Mouse (Mus musculus): ENCODE measurements around the gene Dcaf15.

GRCm38 (mm10) chr8:84070241-84070640 is 34.3 kb downstream of the Dcaf15 start:
- TF ChIP-seq CTCF (IDR thresholded peaks at IDR 0.05; ENCODE audit: low read depth, low read length) (no peak), POLR2A (IDR thresholded peaks at IDR 0.05; ENCODE audit: insufficient read depth, low read length) (no peak), EP300 (IDR thresholded peaks at IDR 0.05; ENCODE audit: insufficient read depth, low read depth, low read length) (no peak)

All from ES-Bruce4 (cell line).